Mouse (Mus musculus) myocyte (in vitro differentiated cells): ENCODE results near the gene Nelfb. TPM values are rescaled to one million over a fixed set of nuclear protein-coding genes. Genes with fewer than 3 reads are reported as not detected.
A peak's percentile ranks its signal among the peaks of the same experiment; 100 is the strongest.

Experiments
- H3K27me3 ChIP-seq: one replicate; pipeline ENCODE4 v1.6.1; 2011; ENCODE audit not compliant: control insufficient read depth, insufficient read depth, insufficient read length
- H3K36me3 ChIP-seq: one replicate; pipeline ENCODE4 v1.6.1; 2011; ENCODE audit not compliant: control insufficient read depth, insufficient read depth
- H3K4me2 ChIP-seq: one replicate; pipeline ENCODE4 v1.6.1; 2011; ENCODE audit warnings: low read depth, control low read depth
- H3K4me3 ChIP-seq: one replicate; pipeline ENCODE4 v1.5.1; 2011; ENCODE audit warnings: mild to moderate bottlenecking, control low read depth, moderate library complexity
- H3K79me2 ChIP-seq: one replicate; pipeline ENCODE4 v1.6.1; 2011; ENCODE audit not compliant: control insufficient read depth, insufficient read depth
- H3ac ChIP-seq: one replicate; pipeline ENCODE4 v1.6.1; 2011; ENCODE audit not compliant: control insufficient read depth, insufficient read length
- CEBPB ChIP-seq: IDR thresholded peaks from 2 replicates; pipeline ENCODE4 v1.6.1; 2011; ENCODE audit warnings: mild to moderate bottlenecking, moderate library complexity; ENCODE audit not compliant: poor library complexity, insufficient read depth, severe bottlenecking
- E2F4 ChIP-seq: IDR thresholded peaks from one replicate; pipeline ENCODE4 v1.6.1; 2011; ENCODE audit warnings: mild to moderate bottlenecking, control low read depth, moderate library complexity; ENCODE audit not compliant: insufficient read depth
- MAX ChIP-seq: IDR thresholded peaks from one replicate; pipeline ENCODE4 v1.6.1; 2011; ENCODE audit warnings: low read depth, mild to moderate bottlenecking, control low read depth
- MYOD1 ChIP-seq, 3 experiments: IDR thresholded peaks; one replicate each; pipeline ENCODE4 v1.6.1; 2011; ENCODE audit warnings: control low read depth in 2 of 3, low read depth in 2 of 3, mild to moderate bottlenecking in 2 of 3, moderate library complexity in 1 of 3; ENCODE audit not compliant: insufficient read length in 2 of 3, control insufficient read depth in 1 of 3
- MYOG ChIP-seq, 3 experiments: IDR thresholded peaks; one replicate each; pipeline ENCODE4 v1.6.1; 2011; ENCODE audit warnings: control low read depth in 2 of 3, low read depth in 2 of 3, mild to moderate bottlenecking in 2 of 3; ENCODE audit not compliant: insufficient read length in 2 of 3, control insufficient read depth in 1 of 3, insufficient read depth in 1 of 3
- POLR2A ChIP-seq: IDR thresholded peaks from one replicate; pipeline ENCODE4 v1.6.1; 2011; ENCODE audit warnings: low read depth, mild to moderate bottlenecking, control low read depth, moderate library complexity; ENCODE audit not compliant: insufficient read length
- POLR2AphosphoS2 ChIP-seq: IDR thresholded peaks from one replicate; pipeline ENCODE4 v1.6.1; 2011; ENCODE audit warnings: low read depth, control low read depth; ENCODE audit not compliant: insufficient read length
- REST ChIP-seq: IDR thresholded peaks from one replicate; pipeline ENCODE4 v1.6.1; 2011; ENCODE audit warnings: mild to moderate bottlenecking, control low read depth, moderate library complexity; ENCODE audit not compliant: insufficient read depth, insufficient read length
- SRF ChIP-seq: IDR thresholded peaks from one replicate; pipeline ENCODE4 v1.6.1; 2011; ENCODE audit warnings: low read depth; ENCODE audit not compliant: control insufficient read depth, insufficient read length
- TCF12 ChIP-seq: IDR thresholded peaks from one replicate; pipeline ENCODE4 v1.6.1; 2011; ENCODE audit warnings: mild to moderate bottlenecking, control low read depth; ENCODE audit not compliant: poor library complexity, insufficient read depth, severe bottlenecking
- TCF3 ChIP-seq: IDR thresholded peaks from one replicate; pipeline ENCODE4 v1.6.1; 2011; ENCODE audit warnings: low read depth, control low read depth; ENCODE audit not compliant: insufficient read length
- USF1 ChIP-seq: IDR thresholded peaks from one replicate; pipeline ENCODE4 v1.6.1; 2011; ENCODE audit warnings: low read depth, mild to moderate bottlenecking, control low read depth, moderate library complexity
- polyA plus RNA-seq: library from polyadenylated mRNA; unstranded; fragments of >200 nt; fragmentation: generic; extraction: Trizol; gene quantifications from one replicate; pipeline ENCODE4 v1.2.1, GENCODE M21; 2012; ENCODE audit warnings: missing spikeins

Nelfb gene
- polyA plus RNA-seq, 1 experiment: 55.8 TPM

DNA sequence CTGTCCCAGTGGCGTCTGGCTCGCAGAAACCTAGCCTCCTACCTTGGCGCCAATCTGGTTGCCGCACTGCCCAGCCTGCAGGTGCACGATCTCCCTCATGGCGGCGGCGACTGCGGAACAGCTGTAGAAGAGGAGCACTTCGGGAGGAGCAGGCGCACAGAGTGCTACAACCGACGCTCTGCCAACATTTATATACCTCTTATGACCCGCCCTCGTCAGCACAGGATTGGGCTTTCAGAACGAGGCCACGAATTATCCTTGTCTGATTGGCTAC lies 13.1 kb upstream of the Nelfb start, which contains the start of gene Tubb4b:
Gene Tubb4b (minus strand): TSS at position 211 of the 274 bp plus-strand sequence.
- Histone ChIP-seq H3K27me3 (no peaks in the 10 kb centered on the region), H3ac (peak within 1 kb of the TSS; percentile 59), H3K36me3 (peaks cover 23% of the 10 kb centered on the region), H3K4me2 (peak within 1 kb of the TSS; percentile 99), H3K4me3 (peak within 1 kb of the TSS; percentile 99), H3K79me2 (peaks cover 11% of the 10 kb centered on the region)
- TF ChIP-seq REST (peak; percentile 51), POLR2A (peak; percentile 89), TCF12 (no peak), TCF3 (peak; percentile 31), USF1 (no peak), MAX (no peak), POLR2AphosphoS2 (peak; percentile 96), MYOD1 (IDR thresholded peaks at IDR 0.05; ENCODE audit: control insufficient read depth in 1 of 3, insufficient read length in 2 of 3, low read depth in 2 of 3) (peak in 2 of 3 experiments; percentile 45 to 68), CEBPB (no peak), MYOG (IDR thresholded peaks at IDR 0.05; ENCODE audit: control insufficient read depth in 1 of 3, insufficient read depth in 1 of 3, insufficient read length in 2 of 3, low read depth in 2 of 3) (peak in 2 of 3 experiments; percentile 25 to 71), SRF (no peak), E2F4 (no peak)

- peaks cover 23% of the 10 kb centered on the region for H3K36me3 ChIP-seq
- no peaks in the 10 kb centered on the region for H3K27me3 ChIP-seq
- peak overlapping the region; percentile 99 for H3K4me2 ChIP-seq
- no peak for TF ChIP-seq E2F4
- TF ChIP-seq POLR2AphosphoS2: peak; percentile 22
- peak overlapping the region; percentile 59 for H3ac ChIP-seq
- peaks cover 11% of the 10 kb centered on the region for H3K79me2 ChIP-seq
- H3K4me3 ChIP-seq: peak overlapping the region; percentile 99
Observed at GRCm38 (mm10) chr2:25223681-25224491, 12.6 kb upstream of the Nelfb start.

DNA sequence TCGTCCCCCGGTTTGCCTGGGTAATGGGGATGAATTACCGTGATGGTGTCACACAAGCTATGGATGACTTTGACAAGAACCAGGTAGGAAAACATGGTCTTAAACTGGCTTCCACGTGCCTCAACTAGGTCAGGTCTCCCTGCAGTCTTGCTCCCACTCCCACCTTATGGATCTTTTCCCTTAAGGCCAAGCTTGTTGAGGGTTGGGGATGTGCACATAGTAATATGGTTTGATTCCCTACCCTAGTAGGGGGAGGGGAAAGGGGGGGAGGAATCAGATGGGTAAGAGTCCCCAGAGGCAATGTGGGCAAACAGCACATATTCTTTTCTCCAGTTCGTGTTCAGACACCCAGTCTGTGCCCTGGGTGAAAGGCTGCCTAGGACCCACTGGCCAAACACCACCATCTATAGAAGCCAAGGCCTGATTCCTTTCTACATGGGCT lies 10.1 kb upstream of the Nelfb start:
- no peak for TF ChIP-seq MAX
- TF ChIP-seq TCF3: no peak
- TF ChIP-seq POLR2AphosphoS2: peak; percentile 86
- peak; percentile 37 for TF ChIP-seq POLR2A
- H3K27me3 ChIP-seq: no peaks in the 10 kb centered on the region
- H3ac ChIP-seq: no peak overlapping the region
- H3K4me3 ChIP-seq: no peak overlapping the region
- H3K79me2 ChIP-seq: peaks cover 11% of the 10 kb centered on the region
- H3K36me3 ChIP-seq: peaks cover 23% of the 10 kb centered on the region
- H3K4me2 ChIP-seq: no peak overlapping the region

GRCm38 (mm10) chr2:25218445-25218844 lies 7.2 kb upstream of the Nelfb start, which contains the start of gene Fam166a:
Gene Fam166a (plus strand): TSS chr2:25218745.
- H3K36me3 ChIP-seq: peaks cover 20% of the 10 kb centered on the region
- H3K4me3 ChIP-seq: no peak within 1 kb of the TSS
- no peaks in the 10 kb centered on the region for H3K27me3 ChIP-seq
- H3ac ChIP-seq: no peak within 1 kb of the TSS
- no peak within 1 kb of the TSS for H3K4me2 ChIP-seq
- H3K79me2 ChIP-seq: peaks cover 5% of the 10 kb centered on the region
- no peak for TF ChIP-seq USF1

DNA sequence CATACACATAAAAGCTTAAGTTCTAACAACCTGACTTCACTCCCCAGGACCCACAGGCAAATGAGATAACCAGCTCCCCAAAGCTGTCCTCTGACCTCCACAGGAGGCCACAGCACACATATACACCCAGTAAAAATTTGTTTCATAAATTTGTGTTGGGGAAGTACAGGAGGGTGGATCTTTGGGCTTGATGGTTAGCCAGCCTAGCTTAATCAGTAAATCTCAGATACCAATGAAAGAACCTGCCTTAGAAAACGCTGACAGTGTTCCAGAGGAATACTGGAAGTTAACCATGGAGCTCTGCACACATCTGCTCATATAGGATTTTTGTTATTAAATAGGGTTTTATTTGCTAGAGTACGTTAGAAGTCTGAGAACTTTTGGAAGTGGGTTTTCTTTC lies 6.4 kb upstream of the Nelfb start:
- Histone ChIP-seq H3K4me2 (no peak overlapping the region), H3K36me3 (peaks cover 15% of the 10 kb centered on the region), H3K4me3 (no peak overlapping the region), H3K79me2 (no peaks in the 10 kb centered on the region), H3ac (no peak overlapping the region), H3K27me3 (no peaks in the 10 kb centered on the region)
- TF ChIP-seq TCF3 (no peak), POLR2AphosphoS2 (no peak), USF1 (no peak), CEBPB (no peak), POLR2A (no peak), MYOG (IDR thresholded peaks at IDR 0.05; ENCODE audit: control insufficient read depth in 1 of 3, insufficient read depth in 1 of 3, insufficient read length in 2 of 3, low read depth in 2 of 3) (no peak), E2F4 (no peak), TCF12 (no peak), REST (no peak), MYOD1 (IDR thresholded peaks at IDR 0.05; ENCODE audit: control insufficient read depth in 1 of 3, insufficient read length in 2 of 3, low read depth in 2 of 3) (no peak), MAX (no peak), SRF (no peak)
